Mouse (Mus musculus) forebrain, embryonic 11.5 days (tissue): ENCODE data around the gene Zfhx3. TPM values are rescaled to one million over a fixed set of nuclear protein-coding genes. Genes with fewer than 3 reads are reported as not detected.

ENCODE experiments used
- ATAC-seq: fragments of 200-750 bp; cut with Nextera tagmentation; replicated peaks from 2 replicates; pipeline ENCODE4 v1.8.0; 2017; ENCODE audit warnings: moderate TSS enrichment; ENCODE audit not compliant: low FRiP score
- DNase-seq: peaks from one replicate; pipeline ENCODE4 v3.0.0-alpha.2; 2017; ENCODE audit warnings: low spot score
- H3K27ac ChIP-seq: fragments of 300-500 bp; sonication (generic); 2 replicates; pipeline ENCODE4 v1.5.1; 2014; ENCODE audit warnings: low read depth, low read length
- H3K27me3 ChIP-seq: fragments of 300-500 bp; sonication (generic); 2 replicates; pipeline ENCODE4 v1.6.1; 2014; ENCODE audit warnings: mild to moderate bottlenecking, low read length, mixed read lengths; ENCODE audit not compliant: control insufficient read depth, insufficient read depth
- H3K36me3 ChIP-seq: fragments of 300-500 bp; sonication (generic); 2 replicates; pipeline ENCODE4 v1.6.1; 2014; ENCODE audit warnings: mild to moderate bottlenecking, low read length, moderate library complexity, mixed read lengths; ENCODE audit not compliant: control insufficient read depth, insufficient read depth
- H3K4me1 ChIP-seq: fragments of 300-500 bp; sonication (generic); replicated peaks from 2 replicates; pipeline ENCODE4 v1.6.1; 2014; ENCODE audit warnings: low read length, mixed read lengths; ENCODE audit not compliant: control insufficient read depth, insufficient read depth
- H3K4me2 ChIP-seq: fragments of 300-500 bp; sonication (generic); 2 replicates; pipeline ENCODE4 v1.6.1; 2014; ENCODE audit warnings: low read depth, mild to moderate bottlenecking, low read length, moderate library complexity, mixed read lengths; ENCODE audit not compliant: severe bottlenecking
- H3K4me3 ChIP-seq: fragments of 300-500 bp; sonication (generic); 2 replicates; pipeline ENCODE4 v1.5.1; 2014; ENCODE audit warnings: low read depth, low read length
- H3K9ac ChIP-seq: fragments of 300-500 bp; sonication (generic); 2 replicates; pipeline ENCODE4 v1.6.1; 2014; ENCODE audit warnings: low read length
- H3K9me3 ChIP-seq: fragments of 300-500 bp; sonication (generic); 2 replicates; pipeline ENCODE4 v1.6.1; 2016; ENCODE audit warnings: low read length, mixed read lengths; ENCODE audit not compliant: control insufficient read depth
- WGBS: fragments of 180-500 bp; shearing (Covaris S2); extraction: QIAGEN DNeasy Blood & Tissue Kit; methylation state at CpG from one replicate; pipeline ENCODE4 v1.1.7; 2014; 5-methylcytosine and 5-hydroxymethylcytosine counted together
- polyA plus RNA-seq: library from polyadenylated mRNA; unstranded; fragments of >200 nt; fragmentation: Nextera tagmentation; extraction: Ambion mirVana; gene quantifications from 2 replicates; pipeline ENCODE4 v1.2.1, GENCODE M21; 2014

Zfhx3 gene
- polyA plus RNA-seq, 1 experiment from 2014 or later, result 22.9 TPM

GRCm38 (mm10) chr8:108699454-108700345 lies 757.3 kb downstream of the Zfhx3 start:
- Histone ChIP-seq H3K9ac (peak overlapping the region; percentile 39; the same call in 1 of the 2 replicates), H3K4me1 (peaks cover 28% of the 10 kb centered on the region), H3K27ac (no peak overlapping the region), H3K27me3 (peaks cover 46% of the 10 kb centered on the region), H3K36me3 (no peaks in the 10 kb centered on the region), H3K9me3 (no peaks in the 10 kb centered on the region), H3K4me2 (peak overlapping the region; percentile 44), H3K4me3 (peak overlapping the region; percentile 12; the same call in 1 of the 2 replicates)
- no peak for ATAC-seq
- under 1% methylated on average over 23 of the region's 23 CpGs for WGBS
- peak; percentile 69 for DNase-seq

- WGBS, result 3% methylated on average over 7 of the region's 7 CpGs
- DNase-seq (no peak), ATAC-seq (no peak)
- Histone ChIP-seq H3K4me2 (no peak overlapping the region), H3K27ac (no peak overlapping the region), H3K4me3 (no peak overlapping the region), H3K9ac (no peak overlapping the region), H3K27me3 (peaks cover 27% of the 10 kb centered on the region), H3K36me3 (no peaks in the 10 kb centered on the region), H3K4me1 (peaks cover 26% of the 10 kb centered on the region), H3K9me3 (no peaks in the 10 kb centered on the region)
These were observed 759.1 kb downstream of the Zfhx3 start for GRCm38 (mm10) chr8:108701381-108702175.

GRCm38 (mm10) chr8:108702201-108702600 lies 759.8 kb downstream of the Zfhx3 start:
- no peak overlapping the region for H3K27ac ChIP-seq
- H3K4me1 ChIP-seq, result peaks cover 24% of the 10 kb centered on the region
- peak overlapping the region; percentile 65; the same call in 1 of the 2 replicates for H3K4me2 ChIP-seq
- no peak for DNase-seq
- no peak overlapping the region for H3K9ac ChIP-seq
- no peak overlapping the region for H3K4me3 ChIP-seq
- H3K36me3 ChIP-seq, result no peaks in the 10 kb centered on the region
- H3K9me3 ChIP-seq, result no peaks in the 10 kb centered on the region
- ATAC-seq, result no peak
- WGBS, result 0% methylated on average over 1 of the region's 1 CpGs
- H3K27me3 ChIP-seq, result peaks cover 25% of the 10 kb centered on the region

- no peaks in the 10 kb centered on the region for H3K9me3 ChIP-seq
- H3K9ac ChIP-seq, result peak overlapping the region; percentile 28
- peaks cover 38% of the 10 kb centered on the region for H3K4me1 ChIP-seq
- H3K27ac ChIP-seq, result 0 out of 2 replicates have a peak overlapping the region, but pooled peaks have one; percentile 37
- H3K27me3 ChIP-seq, result peaks cover 2% of the 10 kb centered on the region
- no peaks in the 10 kb centered on the region for H3K36me3 ChIP-seq
- peak overlapping the region; percentile 65 for H3K4me2 ChIP-seq
- WGBS, result 36% methylated on average over 2 of the region's 2 CpGs
- H3K4me3 ChIP-seq, result peak overlapping the region; percentile 98
- ATAC-seq (no peak), DNase-seq (no peak)
These were observed 763.3 kb downstream of the Zfhx3 start for GRCm38 (mm10) chr8:108705751-108706150.

- H3K4me2 ChIP-seq, result peak overlapping the region; percentile 65; the same call in 1 of the 2 replicates
- peaks cover 42% of the 10 kb centered on the region for H3K4me1 ChIP-seq
- H3K9me3 ChIP-seq, result no peaks in the 10 kb centered on the region
- DNase-seq, result no peak
- H3K9ac ChIP-seq, result peak overlapping the region; percentile 28
- H3K27me3 ChIP-seq, result peaks cover 2% of the 10 kb centered on the region
- H3K36me3 ChIP-seq, result no peaks in the 10 kb centered on the region
- WGBS, result 53% methylated on average over 3 of the region's 3 CpGs
- no peak for ATAC-seq
- H3K27ac ChIP-seq, result 0 out of 2 replicates have a peak overlapping the region, but pooled peaks have one; percentile 31
- peak overlapping the region; percentile 98; the same call in 1 of the 2 replicates for H3K4me3 ChIP-seq
These were observed 764.0 kb downstream of the Zfhx3 start for GRCm38 (mm10) chr8:108706491-108706847.

- Histone ChIP-seq H3K36me3 (no peaks in the 10 kb centered on the region), H3K4me3 (no peak overlapping the region; the same call in 1 of the 2 replicates), H3K27me3 (peaks cover 2% of the 10 kb centered on the region; the same call in 1 of the 2 replicates), H3K4me2 (peak overlapping the region; percentile 65; the same call in 1 of the 2 replicates), H3K27ac (0 out of 2 replicates have a peak overlapping the region, but pooled peaks have one; percentile 25), H3K9ac (peak overlapping the region; percentile 3), H3K4me1 (peaks cover 44% of the 10 kb centered on the region), H3K9me3 (no peaks in the 10 kb centered on the region)
- ATAC-seq (no peak), DNase-seq (no peak)
- WGBS, result 26% methylated on average over 6 of the region's 6 CpGs
These were observed 764.6 kb downstream of the Zfhx3 start for GRCm38 (mm10) chr8:108706848-108707541.

GRCm38 (mm10) chr8:108707576-108708281 lies 765.3 kb downstream of the Zfhx3 start:
- 27% methylated on average over 5 of the region's 5 CpGs for WGBS
- Histone ChIP-seq H3K4me1 (peaks cover 48% of the 10 kb centered on the region), H3K4me2 (peak overlapping the region; percentile 65; the same call in 1 of the 2 replicates), H3K27ac (0 out of 2 replicates have a peak overlapping the region, but pooled peaks have one; percentile 25), H3K9ac (peak overlapping the region; percentile 3; the same call in 1 of the 2 replicates), H3K9me3 (no peaks in the 10 kb centered on the region), H3K4me3 (no peak overlapping the region), H3K27me3 (no peaks in the 10 kb centered on the region), H3K36me3 (no peaks in the 10 kb centered on the region)
- DNase-seq, result no peak
- ATAC-seq, result no peak
